Mouse (Mus musculus) right cerebral cortex, adult 2 months (tissue): ENCODE measurements at regions not wholly inside any gene's neighbourhood (a gene's known extent, or its start where the extent isn't known, plus 50 kb on each side); places are given as distances from the start of the nearest gene placed in this dataset.

Experiments used
- DNase-seq, 2 experiments: peaks; one replicate each; pipeline ENCODE4 v3.0.0; 2021 to 2022; ENCODE audit warnings: low spot score in 2 of 2

DNA sequence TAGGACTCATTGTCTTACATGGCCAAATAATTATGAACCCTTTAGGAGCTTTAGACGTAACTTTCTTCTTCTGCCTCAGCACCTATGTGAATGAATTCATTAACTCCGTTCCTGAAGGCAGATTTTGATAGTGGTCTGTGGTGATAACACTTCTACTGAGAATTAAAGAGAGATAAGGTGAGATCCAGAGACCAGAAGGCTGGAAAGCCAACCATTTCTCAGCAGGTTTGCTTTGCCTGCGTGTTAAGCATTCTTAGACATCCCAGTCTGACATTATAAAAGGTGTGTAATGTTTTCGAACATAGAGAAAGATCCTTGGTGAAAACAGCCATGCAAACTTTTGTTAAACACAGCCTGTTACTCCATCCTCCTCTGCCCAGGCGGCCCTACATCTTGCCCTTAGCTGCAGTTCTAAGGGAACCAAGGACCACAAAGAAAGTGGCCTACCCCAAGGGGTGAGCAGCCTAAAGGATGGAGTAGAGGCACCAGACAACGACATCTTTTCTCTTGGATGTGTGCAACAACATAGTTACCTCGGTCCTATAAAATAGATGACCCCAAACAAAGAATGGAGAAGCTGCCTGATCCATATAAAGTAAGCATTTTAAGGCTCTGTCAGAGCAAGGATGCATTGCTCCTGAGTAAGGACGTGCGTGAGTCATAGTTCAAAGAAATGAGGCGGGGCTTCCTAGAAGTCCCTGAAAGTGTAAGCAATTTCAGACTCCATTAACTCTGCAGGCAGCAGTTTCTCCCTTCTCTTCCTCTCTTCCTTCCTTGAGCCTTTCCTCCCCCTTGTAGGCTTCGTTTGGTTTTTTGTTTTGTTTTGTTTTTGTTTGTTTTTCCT is 55.1 kb upstream of the Xpr1 start:
- DNase-seq, result no peak

GRCm38 (mm10) chr1:155472956-155473646 is 55.9 kb upstream of the Xpr1 start:
- DNase-seq, result no peak

DNA sequence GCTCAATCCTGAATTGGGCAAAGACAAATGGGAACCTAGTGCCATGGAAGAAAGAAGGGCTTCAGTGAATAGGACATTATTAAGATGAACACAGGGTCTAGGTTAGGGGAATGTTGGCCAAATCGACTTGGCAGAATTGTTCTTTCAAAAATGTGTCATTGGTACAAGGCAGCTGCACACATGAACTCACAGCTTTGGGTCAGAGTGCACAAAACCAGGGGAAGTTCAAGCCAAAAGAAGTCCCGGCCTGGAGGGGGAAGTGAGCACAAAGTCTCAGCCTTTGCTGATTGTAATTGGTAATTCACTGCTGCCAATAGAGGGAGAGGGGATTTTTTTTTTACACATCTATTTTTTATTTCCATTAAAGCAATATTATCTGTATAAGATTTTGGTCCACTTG is 57.8 kb upstream of the Xpr1 start:
- no peak for DNase-seq

GRCm38 (mm10) chr1:155476237-155476636 is 59.0 kb upstream of the Xpr1 start:
- no peak for DNase-seq

DNA sequence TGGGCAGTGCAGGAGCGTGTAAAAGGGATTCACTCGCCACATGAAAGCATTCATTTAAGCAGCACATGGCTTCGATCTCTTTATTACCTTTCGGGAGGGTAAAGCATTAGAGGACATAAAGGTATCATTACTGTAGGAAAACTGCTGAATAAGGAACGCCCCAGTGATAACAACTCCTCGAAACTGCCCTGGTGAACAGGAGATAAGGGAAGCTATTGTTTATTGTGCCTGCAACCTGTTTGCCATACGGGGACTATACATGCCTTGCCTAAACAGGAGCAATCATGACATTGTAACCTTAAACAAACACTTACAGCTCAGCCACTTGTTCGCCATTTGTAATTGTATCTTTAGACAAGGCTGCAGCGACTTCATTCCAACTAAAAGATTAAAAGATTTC is 64.9 kb upstream of the Xpr1 start:
- DNase-seq, result no peak

DNA sequence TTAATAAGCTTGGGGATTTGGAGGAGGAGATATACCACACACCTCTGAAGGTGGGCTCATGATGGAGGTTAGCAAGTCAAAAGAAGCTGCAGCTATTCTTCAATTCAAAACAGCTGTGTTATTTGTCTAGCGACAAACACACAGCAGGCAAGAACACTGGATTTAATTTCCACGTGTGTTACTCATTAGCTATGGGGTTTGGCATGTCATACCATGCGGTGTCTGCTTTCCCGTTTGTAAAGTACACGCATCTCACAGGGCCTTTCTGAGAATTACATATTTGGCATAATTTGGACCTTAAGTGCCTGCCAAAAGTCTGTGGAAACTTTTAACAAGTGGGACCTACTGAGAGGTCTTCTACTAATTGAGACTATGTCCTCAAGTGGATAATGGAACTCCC is 65.5 kb upstream of the Xpr1 start:
- no peak for DNase-seq

- DNase-seq, result no peak
Measured at GRCm38 (mm10) chr1:155483693-155484092, 66.5 kb upstream of the Xpr1 start.

DNA sequence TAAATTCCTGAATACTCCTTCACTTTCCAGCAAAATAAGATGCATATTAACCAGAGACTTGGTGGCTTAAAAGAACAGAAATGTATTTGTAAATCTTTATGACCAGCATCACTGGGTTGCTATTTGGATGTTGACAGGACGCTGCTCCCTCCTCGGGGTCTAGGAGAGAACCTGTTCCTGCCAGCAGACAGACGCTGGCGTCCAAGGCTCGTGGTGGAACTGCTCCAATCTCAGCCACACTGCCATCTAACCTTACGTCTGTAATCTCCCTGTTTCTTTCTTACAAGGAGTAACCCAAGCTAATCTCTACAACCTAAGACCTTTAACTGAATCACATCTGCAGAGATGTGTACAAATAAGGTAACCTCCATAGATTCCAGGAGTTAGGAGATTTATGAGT is 70.1 kb upstream of the Acbd6 start:
- DNase-seq, result no peak

GRCm38 (mm10) chr1:155488966-155489661 is 68.8 kb upstream of the Acbd6 start:
- no peak for DNase-seq

- DNase-seq, result no peak
Measured at GRCm38 (mm10) chr1:155490131-155490530, 67.8 kb upstream of the Acbd6 start.

GRCm38 (mm10) chr1:155491205-155492026 is 66.5 kb upstream of the Acbd6 start:
- DNase-seq, result no peak

DNA sequence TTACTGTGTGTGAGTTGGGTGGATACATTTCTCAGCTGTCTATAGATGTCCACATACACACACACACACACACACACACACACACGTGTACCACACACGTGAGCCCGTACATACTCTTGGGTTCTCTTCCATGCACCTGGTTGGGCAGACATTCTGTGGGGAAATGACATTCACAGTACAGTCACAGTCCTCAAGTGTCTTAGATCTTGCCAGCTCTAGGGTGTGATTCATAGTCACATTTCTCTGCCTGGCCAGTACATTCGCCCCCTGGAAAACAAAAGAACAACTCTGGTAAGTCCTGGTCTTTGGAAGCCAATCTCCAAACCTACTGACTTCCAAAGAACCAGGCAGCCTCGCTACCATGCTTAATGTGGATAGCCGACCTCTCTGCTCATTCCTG is 64.6 kb upstream of the Acbd6 start:
- DNase-seq, result peak in 1 of 2 experiments; percentile 25

DNA sequence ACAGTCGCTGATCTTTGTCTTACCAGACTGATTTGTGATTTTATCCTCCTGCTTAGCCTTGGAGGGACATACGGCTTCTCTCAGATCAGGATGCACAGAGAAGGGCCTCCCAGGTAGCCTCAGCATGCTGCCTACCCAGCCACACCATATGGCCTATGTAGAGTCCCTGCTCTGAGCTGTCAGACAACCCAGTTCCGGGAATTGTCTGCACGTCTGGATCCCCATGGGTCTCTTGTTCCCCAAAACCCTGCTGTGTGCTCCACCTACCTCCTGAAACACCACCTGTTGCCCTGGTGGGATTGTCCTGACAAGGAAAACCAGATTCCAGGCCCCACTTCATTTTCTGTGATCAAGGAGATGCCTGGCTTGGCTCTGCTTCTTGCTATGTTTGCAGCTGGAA is 64.1 kb upstream of the Acbd6 start:
- no peak for DNase-seq

GRCm38 (mm10) chr1:155494347-155494746 is 63.6 kb upstream of the Acbd6 start:
- no peak for DNase-seq

DNA sequence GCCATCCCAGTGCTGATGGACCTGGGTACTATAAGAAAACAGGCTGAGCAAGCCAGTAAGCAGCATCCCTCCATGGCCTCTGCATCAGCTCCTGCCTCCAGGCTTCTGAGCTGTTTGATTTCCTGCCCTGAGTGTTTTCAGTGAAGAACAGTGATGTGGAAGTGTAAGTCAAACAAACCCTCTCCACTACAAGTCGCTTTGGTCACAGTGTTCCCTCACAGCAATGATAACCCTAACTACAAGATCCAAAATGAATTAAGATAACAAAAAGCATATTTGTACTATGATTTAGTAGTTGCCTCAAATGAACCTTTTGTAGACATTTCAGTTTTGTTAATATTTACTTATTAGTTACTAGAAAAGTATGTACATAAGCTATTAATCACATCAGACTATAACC is 58.2 kb upstream of the Acbd6 start:
- no peak for DNase-seq

DNA sequence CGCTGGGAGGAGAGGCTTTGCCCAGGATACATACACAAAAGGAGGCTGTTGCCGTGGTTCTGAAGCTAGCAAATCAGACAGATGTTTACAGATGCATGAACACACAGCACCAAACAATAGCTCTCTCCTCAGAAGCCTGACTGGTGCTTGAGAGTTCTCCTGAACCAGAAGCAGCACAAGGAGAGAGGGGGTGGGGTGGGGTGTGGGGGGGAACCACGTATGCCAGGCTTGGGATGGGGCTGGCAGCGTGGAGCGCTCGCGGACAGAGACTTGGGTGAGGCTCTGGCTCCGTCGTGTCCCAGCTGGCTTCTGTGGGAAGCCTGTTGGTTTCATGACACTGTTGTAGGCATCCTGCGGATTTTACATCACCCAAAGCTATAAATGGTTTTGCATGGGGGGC is 55.1 kb upstream of the Acbd6 start:
- no peak for DNase-seq

DNA sequence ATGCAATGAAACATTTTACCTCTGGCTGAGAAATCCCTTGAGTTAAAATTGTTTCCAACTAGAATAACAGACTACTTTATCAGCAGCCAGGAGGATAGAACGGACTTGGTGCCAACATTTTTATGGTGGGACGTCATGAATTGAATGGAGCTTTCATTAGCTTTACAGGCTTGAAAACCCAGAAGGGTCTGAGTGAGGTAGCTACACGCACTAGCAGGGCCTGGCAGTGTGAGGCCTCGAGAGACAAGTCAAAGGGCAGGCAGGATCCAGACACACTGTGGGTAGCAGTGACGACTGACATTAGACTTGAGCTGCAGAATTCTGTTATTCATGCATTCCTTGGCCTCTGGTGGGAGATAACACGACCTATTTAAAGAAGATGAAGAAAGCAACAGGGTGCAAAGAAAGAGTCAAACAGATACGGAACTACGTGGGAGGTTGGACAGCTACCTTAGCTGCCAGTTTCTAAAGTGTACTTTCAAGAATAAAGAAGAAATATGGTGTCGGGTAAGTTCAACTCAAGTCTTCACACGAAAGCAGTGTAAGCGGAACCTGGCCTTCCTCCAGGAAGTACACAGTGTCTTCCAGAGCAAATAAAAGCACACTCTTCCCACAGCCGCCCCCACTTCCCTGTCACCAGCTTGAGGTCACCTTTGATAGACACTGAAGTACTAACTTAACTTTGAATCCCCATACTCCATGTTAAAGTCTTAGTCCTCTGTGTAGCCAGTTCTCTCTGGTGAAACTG is 53.2 kb upstream of the Acbd6 start:
- no peak for DNase-seq

DNA sequence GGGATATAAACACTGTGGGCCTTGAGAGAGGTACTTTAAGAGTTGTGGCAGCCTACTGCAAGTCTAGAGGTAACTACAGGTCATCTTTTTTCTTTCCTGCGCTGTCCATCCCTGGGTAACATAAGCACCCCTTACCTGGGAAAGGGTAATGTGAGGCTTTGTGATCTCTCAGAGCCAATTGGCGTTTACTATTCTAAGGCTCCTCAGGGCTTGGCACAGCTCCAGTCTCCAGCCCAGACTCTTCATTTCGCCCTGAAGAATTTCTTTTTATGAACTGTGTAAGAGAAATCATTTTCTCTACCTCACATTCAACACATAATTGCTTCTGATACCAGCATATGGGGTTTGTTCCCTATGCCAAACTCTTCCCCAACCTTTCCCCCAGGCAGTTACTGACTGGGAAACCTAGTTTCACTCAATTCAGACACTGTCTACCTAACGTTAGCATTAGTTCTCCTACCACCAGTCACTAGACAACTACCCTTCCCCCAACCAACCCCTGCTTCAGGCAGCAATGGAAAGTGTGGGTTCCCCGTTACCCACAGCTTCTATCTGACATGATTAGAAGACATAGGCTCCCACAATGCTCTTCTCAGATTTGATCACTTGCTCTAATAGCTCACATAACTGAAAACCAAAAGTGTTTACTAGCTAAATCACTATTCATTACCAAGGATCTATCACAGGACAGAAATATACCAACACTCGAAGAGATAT is 52.4 kb upstream of the Acbd6 start:
- DNase-seq, result no peak
